In the genomic region with DNA sequence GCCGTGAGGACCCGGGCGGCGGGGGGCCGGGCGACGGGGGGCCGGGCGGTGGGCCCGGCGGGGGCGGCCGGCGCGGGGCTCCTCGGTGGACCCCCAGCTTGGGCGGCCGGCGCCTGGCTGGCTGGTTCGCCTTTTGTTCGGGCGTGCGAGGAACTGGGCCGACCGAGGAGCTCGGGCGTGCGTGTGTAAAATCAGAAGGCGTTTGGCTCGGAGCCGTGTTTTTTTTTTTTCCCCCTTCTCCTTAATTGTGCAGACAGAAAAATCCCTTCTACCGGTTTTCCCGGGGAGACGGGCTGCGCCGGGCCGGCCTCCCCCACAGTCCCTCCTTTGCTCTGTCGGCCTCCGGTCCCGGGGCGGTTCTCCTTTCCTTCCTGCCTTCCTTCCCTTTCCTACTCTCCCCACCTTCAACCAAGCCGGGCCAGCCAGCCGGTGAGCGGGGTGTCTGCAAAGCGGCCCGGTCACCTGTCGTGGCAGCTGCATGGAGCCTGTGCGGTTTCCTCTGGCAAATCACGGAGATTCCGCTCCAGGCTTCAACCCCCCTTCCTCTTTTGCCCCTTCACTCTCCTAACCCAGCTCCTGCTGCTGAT, we compare ENCODE assay signal across 8 mouse cellular contexts. TPM values are rescaled to one million over a fixed set of nuclear protein-coding genes. Genes with fewer than 3 reads are reported as not detected.
DNase-seq lines count a peak whose midpoint lies in the region; ATAC-seq and TF ChIP-seq lines count a peak whose summit lies in the region.

No protein-coding gene starts in this region.

- no peaks in the 10 kb centered on the region for H3K9me3 ChIP-seq in hindbrain, embryonic 12.5 days (replicated peaks)

- peak overlapping the region; percentile 91 for H3K4me3 ChIP-seq in hindbrain, embryonic 12.5 days
- peak overlapping the region; percentile 88 for H3K4me3 ChIP-seq in left cerebral cortex, adult 2 months
- H3K4me3 ChIP-seq in macrophage (ENCODE audit: inconsistent target): peak overlapping the region; percentile 61

- peak overlapping the region; percentile 97 for H3K9ac ChIP-seq in hindbrain, embryonic 12.5 days

- H3K27me3 ChIP-seq in hindbrain, embryonic 12.5 days: no peaks in the 10 kb centered on the region

- ATAC-seq in hindbrain, embryonic 12.5 days (ENCODE audit: low FRiP score): peak; percentile 68

- peak overlapping the region; percentile 98 for H3K27ac ChIP-seq in hindbrain, embryonic 12.5 days
- H3K27ac ChIP-seq in left cerebral cortex, adult 2 months: peak overlapping the region; percentile 87
- peak overlapping the region; percentile 59 for H3K27ac ChIP-seq in macrophage

- peak; percentile 36 for DNase-seq in R1 (ENCODE audit: low read depth, low spot score)
- peak; percentile 69 for DNase-seq in cerebellum, adult 9-10 months
- DNase-seq in frontal cortex, postnatal 14 days (ENCODE audit: low spot score in 2 of 2): peak; percentile 32 to 47
- peak; percentile 48 to 53 for DNase-seq in left cerebral cortex, adult 2 months (ENCODE audit: extremely low spot score in 1 of 2, low spot score in 2 of 2)
- DNase-seq in right cerebral cortex, postnatal 10 days (ENCODE audit: low spot score in 2 of 2): peak; percentile 79 to 80
- DNase-seq in urinary bladder, postnatal 4 days (ENCODE audit: low spot score in 2 of 2): peak; percentile 37 to 63

- TF ChIP-seq CTCF in left cerebral cortex, adult 2 months (IDR thresholded peaks at IDR 0.05): no peak

- peaks cover 52% of the 10 kb centered on the region for H3K79me2 ChIP-seq in macrophage (ENCODE audit: inconsistent target)

- H3K4me2 ChIP-seq in hindbrain, embryonic 12.5 days (replicated peaks): peak overlapping the region; percentile 67

- H3K36me3 ChIP-seq in hindbrain, embryonic 12.5 days: peaks cover 11% of the 10 kb centered on the region; the same call in 1 of the 2 replicates
- no peaks in the 10 kb centered on the region for H3K36me3 ChIP-seq in macrophage (ENCODE audit: inconsistent target)

- peaks cover 22% of the 10 kb centered on the region for H3K4me1 ChIP-seq in hindbrain, embryonic 12.5 days

- intact Hi-C loops in left cerebral cortex, adult 2 months (cut with DNase I): loop anchor here (5.0 kb wide), 3 partner anchors 65 to 100 kb away; no protein-coding TSS in a partner anchor

- WGBS in hindbrain, embryonic 12.5 days: under 1% methylated on average over 31 of the region's 50 CpGs
- under 1% methylated on average over 37 of the region's 50 CpGs for WGBS in macrophage (ENCODE audit: missing documents)

RNA-seq across cellular contexts. Expression of a gene that starts 0.9 kb away (rescaled TPM):
- polyA plus RNA-seq in hindbrain, embryonic 12.5 days (2016; fragmentation: Nextera tagmentation; extraction: Ambion mirVana): 132 and 142 TPM in 2 replicates
- total RNA-seq in left cerebral cortex, adult 2 months (2021): 100 to 1,000 TPM; 342 to 345 TPM
- 100 to 1,000 TPM; 163 to 320 (median 235) TPM for total RNA-seq in macrophage (2018; cell fraction: chromatin; rRNA removed)
- total RNA-seq in macrophage (2018; cell fraction: cytosol; rRNA removed): 10 to 100 TPM; 52.4 to 91.7 (median 73.0) TPM
- 100 to 1,000 TPM; 112 to 259 (median 158) TPM for total RNA-seq in macrophage (2018; cell fraction: nucleus; rRNA removed)
- polyA plus RNA-seq in macrophage (2018): 31.1 to 65.5 TPM (median 44.2 TPM) in 3 replicates

RNA-seq across cellular contexts. Expression of a gene that starts 27.5 kb away (rescaled TPM):
- polyA plus RNA-seq in hindbrain, embryonic 12.5 days (2016; fragmentation: Nextera tagmentation; extraction: Ambion mirVana): 155 and 160 TPM in 2 replicates
- 100 to 1,000 TPM; 103 to 106 TPM for total RNA-seq in left cerebral cortex, adult 2 months (2021)
- total RNA-seq in macrophage (2018; cell fraction: chromatin; rRNA removed): 10 to 100 TPM in 16 of 26 experiments, 1 to 10 TPM in 10; 3.1 to 25.4 (median 10.4) TPM
- 10 to 100 TPM; 38.6 to 63.9 (median 51.7) TPM for total RNA-seq in macrophage (2018; cell fraction: cytosol; rRNA removed)
- total RNA-seq in macrophage (2018; cell fraction: nucleus; rRNA removed): 10 to 100 TPM in 23 of 26 experiments, 1 to 10 TPM in 3; 5.7 to 46.1 (median 17.8) TPM
- 32.2 to 52.2 TPM (median 36.2 TPM) in 3 replicates for polyA plus RNA-seq in macrophage (2018)

RNA-seq across cellular contexts. Expression of a gene that starts 27.6 kb away (rescaled TPM):
- polyA plus RNA-seq in hindbrain, embryonic 12.5 days (2016; fragmentation: Nextera tagmentation; extraction: Ambion mirVana): 10.8 and 12.8 TPM in 2 replicates
- 10 to 100 TPM; 17.5 to 17.7 TPM for total RNA-seq in left cerebral cortex, adult 2 months (2021)
- 10 to 100 TPM; 11.4 to 62.4 (median 30.8) TPM for total RNA-seq in macrophage (2018; cell fraction: chromatin; rRNA removed)
- 1 to 10 TPM; 1.8 to 8.1 (median 3.4) TPM for total RNA-seq in macrophage (2018; cell fraction: cytosol; rRNA removed)
- 10 to 100 TPM in 21 of 26 experiments, 1 to 10 TPM in 5; 7.3 to 48.5 (median 17.4) TPM for total RNA-seq in macrophage (2018; cell fraction: nucleus; rRNA removed)
- 3.6 to 5.3 TPM (median 3.6 TPM) in 3 replicates for polyA plus RNA-seq in macrophage (2018)

Comparison
In these comparisons a context has a peak if more than half of its experiments do, and no peak if none do; other contexts are left out.
1. Peak in every context shown above with its lines: DNase-seq, ATAC-seq, H3K4me3 ChIP-seq and H3K27ac ChIP-seq.